Mouse (Mus musculus) heart, adult 2 months (tissue): ENCODE results near the gene Hspa8. TPM values are rescaled to one million over a fixed set of nuclear protein-coding genes. Genes with fewer than 3 reads are reported as not detected.

ENCODE experiments used
- DNase-seq, 2 experiments: peaks; one replicate each; pipeline ENCODE4 v3.0.0; 2021
- H3K27ac ChIP-seq: fragments of 200-600 bp; 2 replicates; pipeline ENCODE4 v1.8.1; 2022
- H3K27me3 ChIP-seq: fragments of 200-500 bp; 2 replicates; pipeline ENCODE4 v1.6.1; 2012; ENCODE audit warnings: mild to moderate bottlenecking, low read length, inconsistent platforms, mixed read lengths; ENCODE audit not compliant: control insufficient read depth, insufficient read depth
- H3K36me3 ChIP-seq: fragments of 200-500 bp; 2 replicates; pipeline ENCODE4 v1.6.1; 2012; ENCODE audit warnings: low read length, inconsistent platforms; ENCODE audit not compliant: control insufficient read depth, insufficient read depth
- H3K4me1 ChIP-seq: fragments of 200-500 bp; 2 replicates; pipeline ENCODE4 v1.6.1; 2011; ENCODE audit warnings: low read length; ENCODE audit not compliant: control insufficient read depth, insufficient read depth
- H3K4me3 ChIP-seq: fragments of 200-600 bp; 2 replicates; pipeline ENCODE4 v1.8.1; 2022
- H3K79me2 ChIP-seq: fragments of 200-500 bp; replicated peaks from 2 replicates; pipeline ENCODE4 v1.6.1; 2012; ENCODE audit warnings: mild to moderate bottlenecking, inconsistent platforms, low read length, moderate library complexity, mixed read lengths; ENCODE audit not compliant: control insufficient read depth, insufficient read depth
- H3K9ac ChIP-seq: fragments of 200-500 bp; 2 replicates; pipeline ENCODE4 v1.6.1; 2012; ENCODE audit warnings: low read depth, mild to moderate bottlenecking, control low read depth, inconsistent platforms, low read length, mixed read lengths
- CTCF ChIP-seq: fragments of 200-600 bp; IDR thresholded peaks from 2 replicates; pipeline ENCODE4 v1.8.1; 2022; ENCODE audit warnings: antibody characterized with exemption, mild to moderate bottlenecking, moderate library complexity
- EP300 ChIP-seq: fragments of 200-500 bp; IDR thresholded peaks from 2 replicates; pipeline ENCODE4 v1.6.1; 2011; ENCODE audit warnings: low read depth, low read length, control low read depth; ENCODE audit not compliant: insufficient read depth
- POLR2A ChIP-seq: fragments of 200-500 bp; IDR thresholded peaks from 2 replicates; pipeline ENCODE4 v1.6.1; 2011; ENCODE audit warnings: mild to moderate bottlenecking, low read depth, low read length, control low read depth; ENCODE audit not compliant: insufficient read depth
- WGBS: fragments of 180-500 bp; shearing (Covaris S2); methylation state at CpG from one replicate; pipeline ENCODE4 v1.1.7; 2018; 5-methylcytosine and 5-hydroxymethylcytosine counted together
- intact Hi-C: fragments of 180-260 bp; cut with DNase I; formaldehyde crosslinking; loops from one replicate; pipeline ENCODE4 v1.15.1; 2025
- polyA plus RNA-seq: library from polyadenylated mRNA; depleted of rRNA; stranded (reverse); fragments of >200 nt; gene quantifications from 2 replicates; pipeline ENCODE4 v1.2.3, GENCODE M21; 2012
- total RNA-seq, 2 experiments: library from RNA; stranded (reverse); gene quantifications; 2 replicates each; pipeline ENCODE4 v1.2.3; 2021

Hspa8 gene
- total and polyA plus RNA-seq, 3 experiments = 1,540 to 2,007 (median 1,554) TPM

- 58% methylated on average over 4 of the region's 4 CpGs for WGBS
- intact Hi-C loops = no loop called here
- no peak overlapping the region for H3K4me3 ChIP-seq
- no peak overlapping the region for H3K27ac ChIP-seq
- no peaks in the 10 kb centered on the region for H3K27me3 ChIP-seq
- no peak overlapping the region for H3K9ac ChIP-seq
- no peaks in the 10 kb centered on the region for H3K79me2 ChIP-seq
- H3K36me3 ChIP-seq = peaks cover 2% of the 10 kb centered on the region
- TF ChIP-seq CTCF (no peak), POLR2A (no peak), EP300 (no peak)
- peaks cover 4% of the 10 kb centered on the region for H3K4me1 ChIP-seq
- DNase-seq = no peak
These were observed 26.9 kb upstream of the Hspa8 start for GRCm38 (mm10) chr9:40773869-40774268.

- WGBS = 57% methylated on average over 1 of the region's 1 CpGs
- DNase-seq = no peak
- peaks cover 11% of the 10 kb centered on the region for H3K4me1 ChIP-seq
- H3K9ac ChIP-seq = no peak overlapping the region
- H3K4me3 ChIP-seq = no peak overlapping the region
- H3K27ac ChIP-seq = peak overlapping the region; percentile 61
- no peaks in the 10 kb centered on the region for H3K27me3 ChIP-seq
- peaks cover 2% of the 10 kb centered on the region for H3K36me3 ChIP-seq
- H3K79me2 ChIP-seq = no peaks in the 10 kb centered on the region
- TF ChIP-seq CTCF (0 out of 2 replicates have a peak, but pooled peaks have one; percentile 3), EP300 (no peak), POLR2A (no peak)
- intact Hi-C loops = no loop called here
These were observed 24.7 kb upstream of the Hspa8 start for GRCm38 (mm10) chr9:40776044-40776443.

GRCm38 (mm10) chr9:40776459-40777248 is 24.1 kb upstream of the Hspa8 start:
- peaks cover 13% of the 10 kb centered on the region for H3K4me1 ChIP-seq
- intact Hi-C loops = no loop called here
- no peak overlapping the region for H3K4me3 ChIP-seq
- DNase-seq = peak in 1 of 2 experiments; percentile 57
- H3K36me3 ChIP-seq = peaks cover 3% of the 10 kb centered on the region
- WGBS = 35% methylated on average over 11 of the region's 11 CpGs
- H3K79me2 ChIP-seq = no peaks in the 10 kb centered on the region
- H3K9ac ChIP-seq = no peak overlapping the region
- peak overlapping the region; percentile 61 for H3K27ac ChIP-seq
- TF ChIP-seq EP300 (peak; percentile 80), POLR2A (peak; percentile 43; the same call in 1 of the 2 replicates), CTCF (no peak)
- H3K27me3 ChIP-seq = no peaks in the 10 kb centered on the region

GRCm38 (mm10) chr9:40780111-40780510 is 20.7 kb upstream of the Hspa8 start:
- Histone ChIP-seq H3K4me1 (peaks cover 19% of the 10 kb centered on the region), H3K36me3 (peaks cover 8% of the 10 kb centered on the region), H3K27ac (peak overlapping the region; percentile 92), H3K9ac (no peak overlapping the region), H3K4me3 (no peak overlapping the region), H3K79me2 (no peaks in the 10 kb centered on the region), H3K27me3 (no peaks in the 10 kb centered on the region)
- WGBS = 47% methylated on average over 3 of the region's 3 CpGs
- TF ChIP-seq EP300 (no peak), POLR2A (no peak), CTCF (no peak)
- intact Hi-C loops = loop anchor here (2.0 kb wide), 1 partner anchor 23 kb away; no protein-coding TSS in a partner anchor
- no peak for DNase-seq

- no peak overlapping the region for H3K4me3 ChIP-seq
These were observed 19.7 kb upstream of the Hspa8 start for GRCm38 (mm10) chr9:40780892-40781725.

More at GRCm38 (mm10) chr9:40780892-40781725, 19.7 kb upstream of the Hspa8 start:
- peak overlapping the region; percentile 92 for H3K27ac ChIP-seq
- no peak for DNase-seq
- H3K36me3 ChIP-seq = peaks cover 8% of the 10 kb centered on the region
- TF ChIP-seq CTCF = no peak
- no peak for TF ChIP-seq POLR2A
- no peak for TF ChIP-seq EP300
- no peaks in the 10 kb centered on the region for H3K27me3 ChIP-seq
- WGBS = 36% methylated on average over 11 of the region's 11 CpGs
- intact Hi-C loops = loop anchor here (2.0 kb wide), 1 partner anchor 24 kb away; no protein-coding TSS in a partner anchor
- H3K9ac ChIP-seq = no peak overlapping the region; the same call in 1 of the 2 replicates
- no peaks in the 10 kb centered on the region for H3K79me2 ChIP-seq
- H3K4me1 ChIP-seq = peaks cover 16% of the 10 kb centered on the region
